Mouse (Mus musculus) heart, adult 18-20 months (tissue): ENCODE data around the gene Hnf1a. TPM values are rescaled to one million over a fixed set of nuclear protein-coding genes. Genes with fewer than 3 reads are reported as not detected.

Source experiments
- DNase-seq, 2 experiments: peaks; one replicate each; pipeline ENCODE4 v3.0.0; 2021 to 2022; ENCODE audit warnings: mixed read lengths in 1 of 2
- long read RNA-seq, 2 experiments: library from polyadenylated mRNA; stranded (forward); transcript quantifications; one replicate each; pipeline ENCODE4 v2.0.0; 2021
- total RNA-seq, 2 experiments: library from RNA; stranded (reverse); gene quantifications; 2 replicates each; pipeline ENCODE4 v1.2.3; 2021

Hnf1a gene
- not detected for total RNA-seq
- long read RNA-seq, experiment 1, result 0 reads
- long read RNA-seq, experiment 2, result 0 reads

DNA sequence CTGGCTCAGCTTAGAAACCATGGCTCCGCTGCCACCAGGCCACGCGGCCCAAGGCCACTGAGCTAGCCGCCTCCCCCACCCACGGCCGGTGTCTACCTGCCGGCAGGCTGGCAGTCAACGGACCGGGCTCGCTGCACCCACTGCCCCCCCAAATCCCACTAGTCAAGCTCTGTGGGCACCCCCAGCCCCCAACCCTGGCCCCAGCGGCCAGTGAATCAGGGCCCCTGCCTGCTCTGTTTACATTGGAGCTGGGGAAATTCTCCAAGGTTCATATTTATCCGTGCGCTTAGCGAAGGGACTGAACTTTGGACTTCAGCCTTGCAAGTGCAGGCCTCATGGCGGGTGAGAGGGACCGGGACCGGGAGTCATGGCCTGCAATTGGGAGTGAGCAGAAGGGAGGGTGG lies at the start of gene Hnf1a:
TSS of gene Hnf1a (minus strand) at position 271 of the 404 bp plus-strand sequence.
- no peak for DNase-seq

DNA sequence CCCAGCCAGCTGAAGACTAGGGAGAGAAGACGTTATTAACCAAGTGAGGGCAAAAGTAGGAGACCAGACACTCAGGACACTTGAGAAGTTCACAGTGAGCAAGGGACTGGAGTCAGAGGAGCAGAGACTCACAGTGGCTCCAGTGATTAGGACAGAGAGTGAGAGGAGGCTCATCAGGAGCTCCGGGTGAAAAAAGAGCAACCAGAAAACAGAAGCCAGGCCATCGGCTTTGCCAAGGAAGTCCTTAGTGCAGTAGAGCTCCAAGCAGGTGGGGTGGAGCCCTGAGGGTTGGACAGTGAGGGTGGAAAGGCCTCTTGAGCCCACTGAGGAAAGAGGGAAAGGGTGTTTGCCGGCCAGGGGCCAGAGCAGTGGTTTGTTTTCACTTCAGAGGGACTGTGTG lies 47.9 kb upstream of the Hnf1a start:
- DNase-seq, result peak in 1 of 2 experiments; percentile 31

DNA sequence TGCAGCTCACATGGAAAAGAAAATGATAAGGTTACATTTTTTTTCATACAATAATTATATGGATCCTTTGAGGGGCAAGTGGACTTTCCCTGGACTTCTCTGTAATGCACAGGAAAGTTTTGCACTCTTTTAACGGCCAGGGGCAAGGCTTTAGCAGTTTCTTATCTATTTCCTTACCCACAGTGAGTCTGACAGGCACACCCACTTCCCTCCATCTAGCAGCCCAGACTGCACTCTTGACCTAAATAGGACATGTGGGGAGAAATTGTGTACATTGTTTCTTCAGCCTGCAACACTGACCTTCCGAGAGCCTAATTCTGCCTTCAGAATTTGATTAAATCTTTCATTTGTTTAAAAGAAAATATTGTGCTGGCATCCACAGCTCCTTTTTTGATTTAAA lies 47.4 kb upstream of the Hnf1a start:
- DNase-seq, result no peak

DNA sequence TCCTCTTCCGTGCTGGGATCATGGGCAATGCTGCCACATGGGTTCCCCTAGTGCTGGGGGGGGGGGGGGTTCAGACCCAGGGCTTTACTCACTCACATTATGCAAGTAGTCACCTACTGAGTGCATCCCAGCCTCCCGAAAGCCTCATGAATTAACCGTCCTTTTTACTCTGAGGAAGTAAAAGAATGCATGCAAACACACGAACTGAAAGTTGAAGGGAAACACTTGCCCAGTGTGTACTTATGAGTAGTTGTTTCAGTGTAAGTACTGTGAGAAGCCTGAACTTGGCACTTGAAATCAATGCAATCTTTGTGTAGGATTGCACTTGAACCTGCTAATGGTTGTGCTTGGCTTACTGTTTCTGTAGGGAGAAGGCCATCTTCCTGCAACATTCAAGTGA lies 44.2 kb upstream of the Hnf1a start:
- DNase-seq, result no peak

DNA sequence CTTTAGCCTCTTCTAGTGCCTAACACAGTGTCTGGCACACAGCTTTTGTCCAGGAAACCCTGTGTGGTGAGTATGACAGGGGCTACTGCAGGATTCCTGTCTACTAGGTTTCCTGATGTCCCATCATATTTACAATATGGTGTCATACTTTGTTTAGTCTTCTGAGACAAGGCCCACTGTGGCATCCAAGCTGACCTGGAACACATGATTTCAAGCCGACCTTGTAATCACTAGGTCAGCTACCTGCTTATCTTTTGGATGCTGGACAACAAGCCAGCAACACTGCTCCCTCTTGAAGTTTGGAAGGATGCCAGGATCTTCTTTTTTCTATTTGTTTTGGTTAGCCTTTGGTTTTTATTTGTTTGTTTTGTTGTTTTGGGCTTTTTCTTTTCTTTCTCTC lies 43.7 kb upstream of the Hnf1a start:
- DNase-seq, result peak; percentile 66 to 69

DNA sequence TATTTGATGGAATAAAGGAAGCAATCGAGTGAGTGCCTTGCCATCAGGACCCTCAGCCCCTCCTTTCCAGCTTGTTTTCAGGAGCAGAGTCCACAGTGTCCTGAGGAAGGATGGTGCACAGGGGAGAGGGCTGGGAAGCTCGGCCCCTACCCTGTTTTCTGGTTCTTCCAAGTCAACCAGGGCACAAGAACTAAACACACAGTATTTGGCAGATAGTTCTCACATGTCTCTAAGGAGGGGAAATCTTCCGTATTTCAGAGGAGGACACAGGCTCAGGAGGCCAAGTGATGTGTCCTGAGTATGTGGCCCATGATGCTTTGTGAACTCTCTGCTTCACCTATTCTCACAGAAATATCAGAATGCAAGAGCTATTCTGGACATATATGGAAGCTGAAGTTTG lies 42.5 kb upstream of the Hnf1a start:
- no peak for DNase-seq

DNA sequence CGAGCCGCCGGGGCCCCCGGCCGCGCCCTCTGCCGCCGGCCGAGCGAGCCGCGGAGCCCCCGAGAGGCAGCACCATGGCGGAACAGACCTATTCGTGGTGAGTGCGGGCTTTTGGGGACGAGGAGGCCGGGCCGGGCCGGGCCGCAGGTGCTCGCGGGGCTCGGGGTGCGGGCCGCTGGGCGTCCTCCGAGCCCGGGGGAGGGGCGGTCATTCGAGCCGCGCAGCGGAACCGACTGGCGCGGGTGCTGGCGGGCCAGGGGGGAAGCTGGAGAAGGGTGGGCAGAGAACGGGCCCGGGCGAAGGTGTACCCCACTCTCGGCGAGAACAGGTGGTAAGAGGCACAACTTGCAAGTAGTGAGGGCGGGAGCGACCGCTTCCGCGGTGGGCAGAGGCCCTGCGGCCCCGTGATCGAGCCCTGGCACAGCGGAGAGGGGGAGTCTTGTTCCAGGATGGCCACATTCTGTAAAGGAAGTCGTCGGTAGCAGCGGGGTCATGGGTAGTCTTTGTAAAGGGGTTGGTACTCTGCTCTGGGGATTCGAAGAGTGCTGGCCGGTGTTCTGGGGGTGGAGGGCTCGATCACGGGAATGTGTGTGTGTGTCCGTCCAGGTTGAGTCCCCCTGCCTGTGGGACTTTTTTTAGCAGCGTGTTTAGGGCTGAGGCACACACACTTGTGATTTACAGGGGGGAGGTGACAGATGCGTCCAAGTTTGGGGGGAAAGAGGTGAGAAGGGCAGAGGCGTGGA lies 40.8 kb upstream of the Hnf1a start:
- peak; percentile 53 to 70 for DNase-seq

DNA sequence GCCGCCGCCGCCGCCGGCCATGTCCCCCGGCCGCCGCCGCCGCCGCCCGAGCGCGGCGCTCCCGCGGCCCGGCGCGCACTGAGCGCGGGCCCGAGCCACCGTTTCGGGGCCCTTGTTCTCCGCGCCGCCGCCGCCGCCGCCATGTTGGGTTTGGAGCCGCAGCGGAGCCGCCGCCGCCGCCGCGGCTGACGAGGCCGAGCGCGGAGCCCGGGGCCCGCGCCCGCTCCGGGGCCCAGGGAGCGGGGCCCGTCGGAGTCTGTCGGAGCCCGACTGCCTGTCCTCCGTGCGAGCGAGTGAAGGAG lies 40.3 kb upstream of the Hnf1a start:
- DNase-seq, result no peak

DNA sequence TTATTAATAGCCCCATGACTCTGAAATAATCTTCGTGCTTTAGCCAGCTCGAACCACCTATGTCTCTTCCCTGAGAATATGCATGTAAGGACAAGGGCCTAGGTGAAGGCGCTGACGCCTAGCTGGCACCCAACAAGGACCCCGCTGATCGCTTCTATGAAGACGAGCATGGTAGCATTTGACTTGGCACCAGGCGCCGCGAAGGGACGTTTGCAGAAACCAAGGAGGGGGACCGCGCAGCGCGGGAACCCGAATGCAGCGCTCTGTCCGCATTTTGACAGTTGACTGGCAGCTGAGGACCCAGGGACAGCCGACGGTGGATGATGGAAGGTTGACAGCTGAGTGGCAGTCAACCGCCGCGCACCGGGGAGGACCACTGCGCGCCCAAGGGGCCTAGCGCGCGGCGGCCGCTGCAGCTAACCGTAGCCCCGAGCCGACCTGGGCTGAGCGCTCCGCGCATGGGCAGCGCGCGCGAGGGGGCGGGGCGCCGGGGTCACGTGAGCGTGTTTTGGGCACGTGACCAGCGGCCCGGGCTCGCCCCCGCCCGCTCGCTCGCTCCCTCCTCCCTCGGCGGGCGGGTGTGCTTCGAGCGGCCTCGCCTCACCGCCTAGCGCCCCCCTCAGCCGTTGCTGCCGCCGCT lies 39.8 kb upstream of the Hnf1a start, which contains the start of gene Sppl3:
TSS of gene Sppl3 (plus strand) at position 561 of the 640 bp plus-strand sequence.
- DNase-seq, result peak; percentile 94 to 95

DNA sequence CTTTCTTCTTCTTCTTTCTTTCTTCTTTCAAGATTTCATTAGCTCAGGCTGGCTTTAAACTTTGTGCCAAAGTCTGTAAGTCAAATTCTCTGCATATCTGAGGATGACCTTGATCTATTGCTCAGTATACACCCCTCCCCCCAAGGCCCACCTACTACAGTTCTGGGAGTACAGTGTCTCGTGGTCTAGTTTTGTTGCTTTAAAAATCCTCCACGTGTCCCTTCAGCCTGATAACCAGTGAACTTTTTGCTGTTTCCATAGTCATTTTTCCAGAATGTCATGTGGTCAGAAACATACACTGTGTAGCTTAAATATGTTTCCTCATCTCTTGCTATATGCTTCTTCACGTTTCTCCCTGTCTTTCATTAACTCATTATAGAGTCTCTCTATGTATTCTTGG lies 39.1 kb upstream of the Hnf1a start:
- DNase-seq, result no peak

DNA sequence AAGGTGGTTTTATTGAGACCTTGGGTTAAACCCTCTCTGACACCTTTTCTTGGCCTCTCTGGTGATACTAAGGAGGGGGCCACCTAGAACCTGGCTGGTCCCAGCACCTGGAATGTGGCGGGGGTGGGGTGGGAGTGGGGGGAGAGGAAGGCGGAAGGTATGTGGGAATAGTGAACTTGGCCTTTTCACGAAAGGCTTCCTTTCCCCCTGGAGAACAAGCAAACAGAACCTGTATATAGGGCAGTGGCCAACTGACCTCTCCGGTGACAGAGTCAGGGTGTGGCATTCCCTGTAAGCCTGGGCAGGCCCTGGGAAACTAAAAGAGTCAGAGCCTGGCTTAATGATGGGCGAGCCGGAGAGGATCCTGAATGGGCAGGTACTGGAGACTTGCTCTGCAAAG lies 38.2 kb upstream of the Hnf1a start:
- DNase-seq, result no peak

DNA sequence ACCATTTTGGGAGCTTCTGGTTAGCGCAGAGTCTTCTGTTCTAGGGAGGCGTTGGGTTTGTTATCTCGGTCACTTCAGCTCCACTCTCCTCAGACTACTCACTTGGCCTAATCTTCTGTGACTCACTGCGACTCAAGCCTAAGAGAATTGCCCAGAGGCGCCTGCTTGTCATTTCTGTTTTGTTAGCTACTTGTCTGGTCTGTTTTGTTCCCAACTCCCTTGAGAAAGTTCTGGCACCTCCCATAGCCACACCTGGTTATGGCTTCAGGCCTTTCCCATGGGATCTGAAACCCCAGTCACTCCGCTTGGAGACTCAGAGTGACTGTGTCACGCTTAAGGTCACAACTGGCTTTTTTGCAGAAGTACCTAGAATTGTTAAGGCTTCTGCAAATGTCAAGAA lies 37.4 kb upstream of the Hnf1a start:
- DNase-seq, result no peak

DNA sequence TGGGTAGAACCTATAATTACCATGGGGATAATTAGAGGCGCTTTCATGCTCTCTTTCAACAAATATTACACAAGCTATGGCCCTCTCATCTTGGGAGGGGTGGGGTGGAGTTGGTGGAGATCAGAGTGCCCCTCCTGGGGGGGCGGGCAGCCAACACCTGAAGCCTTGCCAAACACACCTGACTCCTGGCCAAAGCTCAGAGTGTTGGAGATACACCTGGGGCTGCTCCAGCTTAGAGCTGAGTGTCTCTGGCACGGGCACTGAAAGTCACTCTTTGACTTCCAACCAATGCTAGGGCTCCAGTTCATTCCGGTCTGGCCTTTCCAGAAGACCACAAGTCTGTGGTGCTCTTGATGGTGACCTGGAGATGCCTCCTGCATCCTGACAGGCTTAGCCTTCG lies 36.9 kb upstream of the Hnf1a start:
- no peak for DNase-seq

DNA sequence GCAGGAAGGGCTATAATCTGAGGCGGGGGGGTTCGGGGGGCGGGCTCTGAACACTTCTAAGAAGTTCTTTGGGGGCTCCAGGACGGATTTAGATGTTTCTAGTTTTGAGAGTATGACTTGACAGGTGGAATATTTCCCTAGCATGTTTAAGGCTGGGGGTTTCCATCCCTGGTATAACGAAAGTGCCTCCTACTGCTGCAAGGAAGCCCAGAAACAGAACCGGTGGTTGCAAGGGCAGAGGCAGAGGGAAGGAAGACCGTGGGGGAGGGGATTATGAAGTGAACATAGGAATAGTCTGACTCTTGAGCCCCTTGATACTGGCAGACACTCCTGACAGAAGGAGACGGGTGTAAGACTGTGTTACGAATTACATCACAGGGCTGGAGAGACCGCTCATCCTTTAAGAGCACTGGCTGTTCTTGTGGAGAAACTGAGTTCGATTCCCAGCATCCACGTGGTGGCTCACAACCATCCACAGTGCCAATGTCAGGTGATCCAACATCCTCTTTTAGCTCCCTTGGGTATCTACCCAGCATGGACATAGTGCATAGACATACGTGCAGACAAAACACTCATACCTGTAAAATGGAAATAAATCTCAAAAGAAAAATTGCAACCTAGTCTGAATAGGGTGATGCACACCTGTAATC lies 32.5 kb upstream of the Hnf1a start:
- DNase-seq, result no peak

DNA sequence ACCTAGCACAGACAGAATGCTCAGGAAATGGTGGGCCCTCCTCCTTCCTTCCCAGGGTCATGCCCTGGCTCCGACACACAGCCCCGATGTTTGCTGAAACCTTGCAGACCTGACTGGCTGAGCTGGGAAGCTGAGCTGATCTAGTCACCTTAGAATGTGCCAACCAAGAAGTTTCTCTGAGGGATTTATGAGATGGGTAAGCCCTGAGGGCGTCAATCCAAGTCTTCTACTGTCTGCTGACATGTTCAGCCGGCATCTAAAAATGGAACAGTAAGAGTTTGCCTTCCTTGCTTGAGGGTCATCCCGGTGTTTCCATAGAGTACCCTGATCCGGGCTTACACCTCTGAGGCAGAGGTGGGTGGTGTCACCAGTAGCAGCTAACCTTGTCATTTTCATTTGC lies 31.9 kb upstream of the Hnf1a start:
- DNase-seq, result no peak

DNA sequence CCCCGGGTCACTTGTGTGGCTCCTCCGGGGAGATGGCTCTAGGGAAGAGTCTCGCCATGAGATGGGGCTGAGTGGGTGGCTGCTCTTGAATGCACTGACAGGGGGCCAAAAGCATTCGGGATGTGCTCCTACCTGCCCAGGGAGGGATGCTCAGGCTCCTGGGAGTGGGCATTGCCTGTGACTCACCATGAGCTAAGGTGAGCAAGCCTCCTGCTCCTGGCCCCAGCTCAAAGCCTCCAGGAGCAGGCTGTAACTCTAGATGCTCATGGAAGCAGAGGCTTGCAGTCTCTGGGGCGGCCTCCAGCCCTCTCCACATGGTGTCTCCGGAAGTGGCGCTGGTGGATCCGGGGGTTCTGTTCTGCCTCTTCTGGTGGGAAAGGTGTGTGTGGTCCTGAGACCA lies 30.6 kb upstream of the Hnf1a start:
- DNase-seq, result no peak

DNA sequence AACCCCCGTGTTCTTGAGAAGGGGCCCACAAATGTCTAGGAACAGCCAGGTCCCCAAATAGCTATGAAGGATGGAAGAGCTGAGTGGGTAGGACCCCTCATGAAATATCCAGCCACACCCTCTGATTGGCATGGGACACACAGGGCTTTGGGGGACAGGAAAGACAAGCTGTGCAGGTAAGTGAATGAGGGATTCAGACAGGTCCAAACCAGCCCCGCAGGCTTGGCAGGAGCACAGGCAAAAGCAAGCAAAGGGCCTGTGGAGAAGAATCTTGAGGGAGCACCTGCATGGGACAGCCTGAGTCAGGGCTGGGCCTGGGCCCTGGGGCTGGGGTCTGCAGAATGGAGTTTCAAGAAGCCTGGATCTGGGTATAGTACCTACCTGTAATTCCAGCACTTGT lies 29.6 kb upstream of the Hnf1a start:
- DNase-seq, result no peak

DNA sequence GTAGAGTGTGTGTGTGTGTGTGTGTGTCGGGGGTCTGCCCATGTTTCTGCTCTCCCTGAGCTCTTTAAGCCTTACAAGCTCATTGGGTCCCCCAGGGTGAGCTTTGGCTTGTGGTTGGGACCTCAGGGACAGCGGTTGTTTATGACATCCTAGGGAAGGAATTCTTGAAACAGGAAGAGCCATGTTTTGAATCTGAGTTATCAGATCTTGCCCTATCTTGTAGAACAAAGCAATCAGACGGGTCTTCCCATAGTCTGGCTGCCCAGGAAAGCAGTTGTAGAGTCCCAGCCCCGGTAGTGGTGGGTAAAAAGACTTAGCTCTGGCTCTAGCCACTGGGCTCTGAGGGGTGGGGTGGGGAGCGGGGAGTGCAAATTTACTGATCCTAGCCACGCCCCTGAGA lies 26.4 kb upstream of the Hnf1a start:
- DNase-seq, result no peak

DNA sequence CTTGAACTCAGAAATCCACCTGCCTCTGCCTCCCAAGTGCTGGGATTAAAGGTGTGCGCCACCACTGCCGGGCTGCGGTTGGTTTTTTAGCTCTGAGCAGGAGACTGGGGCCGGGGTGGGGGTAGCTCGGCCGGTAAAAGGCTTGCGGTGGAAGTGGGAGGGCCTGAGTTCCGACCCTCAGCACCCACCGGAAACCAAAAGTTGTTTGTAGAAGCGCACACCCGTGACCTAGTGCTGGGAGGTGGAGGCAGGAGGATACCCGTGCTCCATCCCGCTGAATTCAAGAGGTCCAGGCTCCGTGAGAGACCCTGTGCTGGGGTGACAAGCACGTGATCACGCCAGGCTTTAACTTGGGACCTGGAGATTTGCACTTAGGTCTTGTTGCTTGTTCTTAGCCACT lies 25.6 kb upstream of the Hnf1a start:
- no peak for DNase-seq

DNA sequence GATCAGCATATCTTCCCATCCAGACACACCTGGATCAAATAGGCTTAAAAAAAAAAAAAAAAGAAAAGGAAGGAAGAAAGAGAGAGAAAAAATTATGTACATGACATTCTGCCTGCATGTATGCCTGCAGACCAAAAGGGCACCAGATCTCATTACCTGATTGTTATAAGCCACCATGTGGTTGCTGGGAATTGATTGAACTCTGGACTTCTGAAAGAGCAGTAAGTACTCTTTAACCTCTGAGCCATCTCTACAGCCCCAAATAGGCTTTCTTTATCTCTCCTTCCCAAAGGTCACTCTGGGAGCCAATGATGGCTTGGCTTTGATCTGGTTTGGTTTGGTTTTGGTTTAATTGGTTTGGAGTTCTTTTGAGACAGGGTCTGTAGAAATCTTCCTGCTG lies 14.2 kb upstream of the Hnf1a start:
- no peak for DNase-seq

DNA sequence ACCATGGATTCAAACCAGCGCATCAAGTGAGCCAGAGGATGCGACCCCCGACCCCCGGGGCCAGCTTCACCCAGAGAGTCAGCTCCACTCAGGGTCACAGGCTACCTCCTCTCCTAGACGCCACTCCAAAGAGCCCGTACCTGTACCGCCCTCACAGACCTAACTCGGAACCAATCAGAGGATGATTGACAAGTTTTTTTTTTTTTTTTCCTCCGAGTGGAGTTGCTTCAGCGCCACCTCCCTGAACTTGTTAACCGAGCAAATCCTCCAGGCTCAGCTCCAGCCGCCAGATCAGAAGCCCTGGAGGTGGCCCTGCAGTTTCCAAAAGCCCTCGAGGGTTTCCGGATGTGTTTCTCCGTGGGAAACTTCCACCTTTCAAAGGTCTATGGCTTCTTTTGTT lies 11.1 kb upstream of the Hnf1a start:
- no peak for DNase-seq

DNA sequence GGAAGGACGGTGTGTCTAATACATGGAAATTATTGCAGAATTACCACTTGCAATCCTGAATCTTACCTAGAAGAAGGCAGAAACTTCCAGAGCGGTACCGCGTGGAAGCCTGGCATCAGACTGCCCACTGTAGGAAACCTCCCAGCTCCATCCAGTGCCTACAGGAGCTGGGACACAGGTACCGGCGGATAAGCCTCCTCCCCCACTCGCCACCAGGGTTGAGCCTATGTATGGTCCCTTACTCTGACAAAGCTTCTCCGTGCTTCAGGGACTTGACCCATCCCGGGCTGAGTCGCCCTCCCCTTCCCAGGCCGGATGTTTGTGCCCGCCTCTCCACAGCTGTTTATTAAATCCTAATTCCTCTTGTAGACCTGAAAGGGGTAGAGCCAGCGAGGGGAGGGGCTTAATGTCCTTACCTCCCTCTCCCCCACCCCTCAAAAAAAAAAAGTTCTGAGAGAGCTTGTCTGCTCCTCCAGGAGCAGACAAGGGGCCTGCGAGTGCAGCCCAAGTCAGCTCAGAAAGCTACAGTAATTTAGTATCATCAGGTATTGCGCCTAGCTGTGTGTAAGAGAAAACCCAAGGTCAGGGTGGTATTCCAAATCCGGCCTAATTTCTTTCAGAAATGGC lies 9.3 kb upstream of the Hnf1a start:
- peak in 1 of 2 experiments; percentile 23 for DNase-seq
